Mouse (Mus musculus): Measurements from ENCODE around the gene Olfm2.

DNA sequence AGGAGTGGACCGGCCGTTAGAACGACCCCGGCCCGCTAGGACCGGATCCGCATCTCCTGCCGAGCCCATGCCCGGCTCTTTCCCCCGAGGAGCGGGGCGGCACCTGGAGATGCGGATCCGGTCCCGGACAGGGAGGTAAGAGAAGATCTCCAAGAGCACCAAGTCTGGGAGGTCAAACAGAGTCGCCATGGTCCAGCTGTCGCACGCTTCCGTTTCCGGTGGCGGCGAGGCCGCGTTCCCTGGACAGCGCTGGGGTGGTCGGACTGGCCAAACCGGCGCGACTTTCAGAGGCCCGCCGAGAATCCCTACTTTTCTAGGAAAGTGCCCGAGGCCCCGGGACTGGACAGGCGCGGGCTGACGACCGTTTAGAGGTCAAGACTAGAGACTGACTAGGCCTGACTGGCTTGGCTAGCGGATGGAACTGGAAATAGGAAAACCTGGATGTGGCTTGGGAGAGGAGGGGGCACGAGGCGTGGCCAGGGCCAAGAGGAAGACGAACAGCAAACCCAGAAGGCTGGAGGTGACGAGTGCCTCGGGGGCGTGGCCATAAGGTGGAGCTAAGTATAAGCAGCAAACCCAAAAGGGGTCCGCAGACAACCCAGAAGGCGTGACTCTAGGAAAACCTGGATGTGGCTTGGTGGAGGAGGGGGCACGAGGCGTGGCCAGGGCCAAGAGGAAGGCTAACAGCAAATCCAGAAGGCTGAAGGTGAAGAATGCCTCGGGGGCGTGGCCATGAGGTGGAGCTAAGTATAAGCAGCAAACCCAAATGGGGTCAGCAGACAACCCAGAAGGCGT is 103.9 kb downstream of the Olfm2 start, which contains the start of gene Ubl5:
- no peak for TF ChIP-seq CTCF (IDR thresholded peaks at IDR 0.05; ENCODE audit: borderline replicate concordance, extremely low read depth, insufficient read depth, insufficient read length)
- TF ChIP-seq POLR2A (IDR thresholded peaks at IDR 0.05; ENCODE audit: borderline replicate concordance, extremely low read depth, insufficient read depth, insufficient read length, poor library complexity, severe bottlenecking), result 0 out of 2 replicates have a peak, but pooled peaks have one; percentile 3
